Mouse (Mus musculus) ES-Bruce4 (cell line): Measurements from ENCODE around the gene Ero1l.

ENCODE experiments used
- CTCF ChIP-seq: IDR thresholded peaks from one replicate; pipeline ENCODE4 v1.8.1; 2011; ENCODE audit warnings: low read depth, low read length
- EP300 ChIP-seq: IDR thresholded peaks from 2 replicates; pipeline ENCODE4 v1.6.1; 2011; ENCODE audit warnings: low read depth, low read length; ENCODE audit not compliant: insufficient read depth

- TF ChIP-seq CTCF = no peak
- no peak for TF ChIP-seq EP300
Observed at GRCm38 (mm10) chr14:45317921-45318411, 605 bp downstream of the Ero1l start.
